Mouse (Mus musculus) lung, postnatal 0 days (tissue): ENCODE measurements at regions not wholly inside any gene's neighbourhood (a gene's known extent, or its start where the extent isn't known, plus 50 kb on each side); places are given as distances from the start of the nearest gene placed in this dataset.

Experiments used
- CTCF ChIP-seq: IDR thresholded peaks from 2 replicates; pipeline ENCODE4 v1.5.1; 2016; ENCODE audit warnings: antibody characterized with exemption, mild to moderate bottlenecking
- EP300 ChIP-seq: IDR thresholded peaks from 2 replicates; pipeline ENCODE4 v1.6.1; 2016; ENCODE audit warnings: antibody characterized with exemption, mild to moderate bottlenecking, control low read depth

GRCm38 (mm10) chr12:10112874-10113453 is 256.8 kb upstream of the Nt5c1b start:
- TF ChIP-seq EP300, result no peak
- TF ChIP-seq CTCF, result no peak
